Mouse (Mus musculus) liver, embryonic 16.5 days (tissue): ENCODE measurements around the gene Ino80b. TPM values are rescaled to one million over a fixed set of nuclear protein-coding genes. Genes with fewer than 3 reads are reported as not detected.
"Not testable (repeated sequence)": the region's sequence is repeated elsewhere in the genome, so short reads cannot be mapped to it uniquely, and the experiment has no call there.

ENCODE experiments used
- ATAC-seq: fragments of 200-750 bp; cut with Nextera tagmentation; 2 replicates; pipeline ENCODE4 v1.8.0; 2017; ENCODE audit warnings: low read depth, mild to moderate bottlenecking, moderate number of reproducible peaks, moderate library complexity
- H3K27ac ChIP-seq: fragments of 300-500 bp; sonication (generic); 2 replicates; pipeline ENCODE4 v1.5.1; 2014; ENCODE audit warnings: mild to moderate bottlenecking, low read length
- H3K27me3 ChIP-seq: fragments of 300-500 bp; sonication (generic); 2 replicates; pipeline ENCODE4 v1.6.1; 2014; ENCODE audit warnings: low read depth, low read length, mixed read lengths; ENCODE audit not compliant: control insufficient read depth, insufficient read depth
- H3K36me3 ChIP-seq: fragments of 300-500 bp; sonication (generic); 2 replicates; pipeline ENCODE4 v1.6.1; 2014; ENCODE audit warnings: mild to moderate bottlenecking; ENCODE audit not compliant: control insufficient read depth, insufficient read depth
- H3K4me1 ChIP-seq: fragments of 300-500 bp; sonication (generic); 2 replicates; pipeline ENCODE4 v1.6.1; 2014; ENCODE audit warnings: low read depth, low read length, mixed read lengths; ENCODE audit not compliant: control insufficient read depth
- H3K4me2 ChIP-seq: fragments of 300-500 bp; sonication (generic); 2 replicates; pipeline ENCODE4 v1.6.1; 2014; ENCODE audit warnings: low read depth, low read length, mixed read lengths
- H3K4me3 ChIP-seq: fragments of 300-500 bp; sonication (generic); 2 replicates; pipeline ENCODE4 v1.5.1; 2014; ENCODE audit warnings: low read depth, mild to moderate bottlenecking, low read length
- H3K9ac ChIP-seq: fragments of 300-500 bp; sonication (generic); 2 replicates; pipeline ENCODE4 v1.6.1; 2014; ENCODE audit warnings: low read depth, low read length
- H3K9me3 ChIP-seq: fragments of 300-500 bp; sonication (generic); replicated peaks from 2 replicates; pipeline ENCODE4 v1.6.1; 2016; ENCODE audit warnings: low read length; ENCODE audit not compliant: control insufficient read depth
- WGBS: fragments of 180-500 bp; shearing (Covaris S2); extraction: QIAGEN DNeasy Blood & Tissue Kit; methylation state at CpG from one replicate; pipeline ENCODE4 v1.1.7; 2014; ENCODE audit not compliant: insufficient replicate concordance; 5-methylcytosine and 5-hydroxymethylcytosine counted together
- polyA plus RNA-seq: library from polyadenylated mRNA; unstranded; fragments of >200 nt; fragmentation: Nextera tagmentation; extraction: Ambion mirVana; gene quantifications from 2 replicates; pipeline ENCODE4 v1.2.1, GENCODE M21; 2015

The Ino80b gene
- polyA plus RNA-seq, 1 experiment from 2014 or later, result 5.2 TPM

DNA sequence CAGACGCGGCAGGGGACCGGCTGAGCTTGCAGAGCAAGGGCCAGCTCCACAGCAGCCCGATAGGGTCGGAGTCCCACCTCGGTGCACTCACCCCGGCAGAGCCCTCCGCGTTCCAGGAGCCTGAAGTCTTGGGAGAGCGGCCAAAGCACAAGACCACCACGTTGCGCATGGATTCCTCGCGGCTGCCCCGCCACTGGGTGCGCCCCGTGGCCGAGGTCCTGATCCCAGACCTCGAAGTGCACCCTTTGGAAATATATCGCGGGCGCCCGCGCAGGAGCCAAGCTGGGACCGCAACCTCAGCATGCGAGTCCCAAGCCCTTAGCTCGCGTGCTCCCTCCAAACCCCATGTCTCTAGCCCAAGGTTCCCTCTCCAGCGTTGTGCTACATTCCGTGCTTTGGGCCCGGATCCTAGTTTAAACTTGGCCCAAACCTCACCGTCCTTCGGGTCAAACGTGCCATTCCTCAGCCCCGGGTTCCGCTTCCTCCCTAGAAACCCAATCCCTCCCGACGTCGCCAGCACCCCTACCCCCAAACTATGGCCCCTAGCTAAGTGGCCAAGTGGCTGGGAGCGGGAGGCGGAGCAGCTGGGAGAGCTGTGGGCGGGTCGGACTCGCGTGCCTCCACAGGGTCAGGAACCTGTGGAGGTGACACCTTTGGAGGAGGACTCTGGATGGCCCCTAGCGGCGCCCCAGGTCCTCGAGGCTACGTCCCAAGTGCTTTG is 36.9 kb upstream of the Ino80b start:
- Histone ChIP-seq H3K9me3 (no peaks in the 10 kb centered on the region), H3K27ac (no peak overlapping the region), H3K4me1 (peaks cover 18% of the 10 kb centered on the region), H3K4me3 (peak overlapping the region; percentile 50), H3K27me3 (peaks cover 33% of the 10 kb centered on the region), H3K9ac (peak overlapping the region; percentile 26; the same call in 1 of the 2 replicates), H3K36me3 (no peaks in the 10 kb centered on the region), H3K4me2 (peak overlapping the region; percentile 67)
- no peak for ATAC-seq
- WGBS, result 2% methylated on average over 46 of the region's 49 CpGs

DNA sequence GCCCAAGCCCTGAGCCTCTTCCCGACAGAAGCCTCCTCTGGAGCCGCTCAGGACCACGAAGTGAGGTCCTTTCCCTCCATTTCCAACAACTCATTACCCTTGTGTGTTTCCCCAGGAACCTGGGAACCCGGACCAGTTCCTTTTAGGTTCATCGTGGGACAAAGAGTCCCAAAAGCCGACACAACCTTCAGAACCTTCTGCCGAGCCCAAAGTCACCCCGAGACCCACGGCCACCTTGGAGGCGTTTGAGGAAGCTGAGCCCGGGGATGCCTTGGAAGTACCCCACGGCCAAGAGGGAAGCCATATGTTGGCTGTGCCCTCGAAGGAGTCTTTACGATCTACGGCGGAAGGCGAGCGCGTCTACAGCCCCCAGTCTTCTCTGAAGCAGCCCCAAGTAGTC is 36.2 kb upstream of the Ino80b start:
- WGBS, result 7% methylated on average over 19 of the region's 19 CpGs
- H3K4me2 ChIP-seq, result peak overlapping the region; percentile 67
- H3K9me3 ChIP-seq, result no peaks in the 10 kb centered on the region
- H3K27ac ChIP-seq, result no peak overlapping the region
- H3K27me3 ChIP-seq, result peaks cover 33% of the 10 kb centered on the region
- no peak overlapping the region for H3K9ac ChIP-seq
- no peaks in the 10 kb centered on the region for H3K36me3 ChIP-seq
- H3K4me3 ChIP-seq, result peak overlapping the region; percentile 50
- H3K4me1 ChIP-seq, result peaks cover 15% of the 10 kb centered on the region
- no peak for ATAC-seq

DNA sequence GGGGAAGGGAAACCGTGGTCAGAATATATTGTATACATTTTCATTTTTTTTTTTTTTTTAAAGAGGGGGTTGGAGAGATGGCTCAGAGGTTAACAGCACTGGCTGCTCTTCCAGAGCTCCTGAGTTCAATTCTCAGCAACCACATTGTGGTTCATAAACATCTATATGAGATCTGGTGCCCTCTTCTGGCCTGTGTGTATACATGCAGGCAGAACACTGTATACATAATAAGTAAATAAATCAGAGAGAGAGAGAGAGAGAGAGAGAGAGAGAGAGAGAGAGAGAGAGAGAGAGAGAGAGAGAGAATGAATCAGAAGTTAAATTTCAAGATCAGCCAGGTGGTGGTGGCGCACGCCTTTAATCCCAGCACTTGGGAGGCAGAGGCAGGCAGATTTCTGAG is 34.2 kb upstream of the Ino80b start:
- peaks cover 13% of the 10 kb centered on the region for H3K4me1 ChIP-seq
- not testable (repeated sequence) for H3K4me3 ChIP-seq, H3K4me2 ChIP-seq, H3K9ac ChIP-seq, H3K27ac ChIP-seq, H3K9me3 ChIP-seq, H3K36me3 ChIP-seq, ATAC-seq
- peaks cover 48% of the 10 kb centered on the region for H3K27me3 ChIP-seq
- 19% methylated on average over 3 of the region's 3 CpGs for WGBS

DNA sequence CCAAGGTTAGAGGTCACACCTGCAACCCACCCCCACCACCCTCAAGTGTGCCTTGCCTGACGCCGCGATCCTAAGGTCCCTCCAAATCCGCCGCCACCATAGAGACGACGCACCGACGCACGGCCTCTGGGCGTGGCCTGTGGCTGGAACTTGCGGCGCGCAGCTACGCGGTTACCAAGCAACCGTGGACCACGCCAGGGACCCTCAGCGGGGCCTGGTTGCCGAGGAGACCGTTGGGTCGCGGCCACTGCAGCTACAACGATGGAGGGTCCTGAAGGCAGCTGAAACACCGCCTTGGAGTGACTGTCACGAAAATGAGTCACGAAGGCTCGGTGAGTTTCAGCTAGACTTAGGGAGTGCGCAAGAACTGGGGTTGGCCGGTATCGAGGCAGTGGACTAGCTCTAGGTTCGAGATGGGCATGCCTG is 31.0 kb upstream of the Ino80b start, which contains the start of the genes Wdr54 and 1700003E16Rik:
TSS of gene Wdr54 (minus strand) at position 139 of the 426 bp plus-strand sequence.
TSS of gene 1700003E16Rik (plus strand) at position 146 of the 426 bp plus-strand sequence.
- Histone ChIP-seq H3K4me1 (peaks cover 6% of the 10 kb centered on the region), H3K27ac (no peak within 1 kb of the TSS), H3K4me3 (peak within 1 kb of the TSS; percentile 56), H3K27me3 (peaks cover 29% of the 10 kb centered on the region), H3K9me3 (no peaks in the 10 kb centered on the region), H3K36me3 (no peaks in the 10 kb centered on the region), H3K9ac (no peak within 1 kb of the TSS), H3K4me2 (peak within 1 kb of the TSS; percentile 82)
- ATAC-seq, result peak; percentile 52
- 3% methylated on average over 32 of the region's 32 CpGs for WGBS

DNA sequence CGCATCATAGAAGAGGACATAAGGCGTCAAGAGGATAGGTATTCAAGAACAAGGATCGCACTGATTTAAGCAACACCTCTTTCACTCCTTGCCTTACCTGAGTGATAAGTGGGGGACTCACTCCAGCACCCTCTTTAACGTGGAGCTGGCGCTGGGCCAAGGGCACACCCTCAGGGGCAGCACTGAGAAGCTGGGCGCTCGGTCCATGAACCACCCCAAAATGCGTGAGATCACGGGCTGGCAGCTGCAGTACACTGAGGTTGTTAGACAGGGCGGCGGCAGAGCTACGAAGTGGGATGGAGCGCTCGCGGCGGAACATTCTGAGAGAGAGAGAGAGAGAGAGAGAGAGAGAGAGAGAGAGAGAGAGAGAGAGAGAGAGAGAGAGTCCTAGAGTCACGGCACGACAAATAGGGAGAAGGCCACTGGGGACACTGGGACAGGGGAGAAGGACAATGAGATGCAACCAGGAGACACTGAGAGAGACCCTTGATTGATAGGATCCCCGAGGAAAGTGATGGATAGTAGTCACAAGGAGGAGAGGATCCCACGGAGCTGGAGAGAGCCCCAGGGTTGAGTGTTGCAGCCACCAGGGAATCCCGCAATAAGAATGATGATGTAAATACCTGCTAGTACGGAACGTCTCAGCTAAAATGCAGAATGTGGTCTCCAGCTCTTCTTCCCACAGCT is 30.5 kb upstream of the Ino80b start:
- no peak for ATAC-seq
- Histone ChIP-seq H3K4me3 (peak overlapping the region; percentile 56), H3K4me1 (peaks cover 6% of the 10 kb centered on the region), H3K9ac (no peak overlapping the region), H3K36me3 (no peaks in the 10 kb centered on the region), H3K27me3 (peaks cover 24% of the 10 kb centered on the region), H3K9me3 (no peaks in the 10 kb centered on the region), H3K4me2 (peak overlapping the region; percentile 82), H3K27ac (no peak overlapping the region)
- 11% methylated on average over 23 of the region's 23 CpGs for WGBS

DNA sequence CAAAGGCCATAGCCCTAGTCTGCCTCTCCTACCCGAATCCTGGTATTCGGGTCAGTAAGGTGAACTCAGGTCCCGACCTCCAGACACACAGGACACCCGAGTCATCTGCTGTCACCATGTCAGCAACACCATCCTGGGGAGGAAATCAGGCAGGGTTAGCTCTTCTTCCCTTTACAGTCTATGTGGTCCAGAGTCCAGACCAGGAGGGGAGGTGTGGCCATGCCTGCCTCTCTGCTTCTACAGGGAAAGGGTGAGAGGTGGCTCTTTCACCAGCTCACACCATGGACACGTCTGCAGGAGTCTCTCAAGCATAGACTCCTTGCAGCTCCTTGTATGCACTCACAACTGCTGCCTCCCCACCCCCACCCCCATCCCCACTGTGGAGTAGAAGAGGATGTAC is 28.3 kb upstream of the Ino80b start:
- Histone ChIP-seq H3K4me1 (peaks cover 6% of the 10 kb centered on the region), H3K36me3 (no peaks in the 10 kb centered on the region), H3K9me3 (no peaks in the 10 kb centered on the region), H3K4me2 (no peak overlapping the region), H3K27me3 (peaks cover 15% of the 10 kb centered on the region), H3K27ac (no peak overlapping the region), H3K4me3 (no peak overlapping the region), H3K9ac (no peak overlapping the region)
- ATAC-seq, result peak; percentile 42
- 39% methylated on average over 5 of the region's 5 CpGs for WGBS

DNA sequence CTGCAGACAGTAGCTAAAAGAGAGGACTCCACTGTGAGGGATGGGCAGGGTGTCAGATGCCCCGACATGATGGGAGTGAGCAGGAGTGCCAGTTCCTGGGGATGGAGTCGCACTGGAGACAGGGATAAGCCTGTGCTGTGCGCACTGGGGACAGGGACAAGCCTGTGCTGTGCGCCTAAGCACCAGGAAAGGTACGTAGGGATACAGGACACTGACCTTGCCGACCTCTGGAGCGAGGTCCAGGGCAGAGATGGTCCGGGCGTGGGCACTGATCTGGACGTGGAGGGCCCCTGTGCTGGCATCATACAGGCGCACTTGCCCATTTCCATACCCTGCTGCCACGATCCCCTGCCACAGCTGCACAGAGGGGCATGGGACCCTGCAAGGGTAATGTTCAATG is 27.8 kb upstream of the Ino80b start:
- H3K36me3 ChIP-seq, result no peaks in the 10 kb centered on the region
- no peaks in the 10 kb centered on the region for H3K9me3 ChIP-seq
- 0 out of 2 replicates have a peak, but pooled peaks have one; percentile 30 for ATAC-seq
- no peak overlapping the region for H3K27ac ChIP-seq
- H3K4me1 ChIP-seq, result peaks cover 6% of the 10 kb centered on the region
- 72% methylated on average over 12 of the region's 12 CpGs for WGBS
- no peak overlapping the region for H3K4me3 ChIP-seq
- no peak overlapping the region for H3K4me2 ChIP-seq
- H3K9ac ChIP-seq, result no peak overlapping the region
- H3K27me3 ChIP-seq, result peaks cover 15% of the 10 kb centered on the region

DNA sequence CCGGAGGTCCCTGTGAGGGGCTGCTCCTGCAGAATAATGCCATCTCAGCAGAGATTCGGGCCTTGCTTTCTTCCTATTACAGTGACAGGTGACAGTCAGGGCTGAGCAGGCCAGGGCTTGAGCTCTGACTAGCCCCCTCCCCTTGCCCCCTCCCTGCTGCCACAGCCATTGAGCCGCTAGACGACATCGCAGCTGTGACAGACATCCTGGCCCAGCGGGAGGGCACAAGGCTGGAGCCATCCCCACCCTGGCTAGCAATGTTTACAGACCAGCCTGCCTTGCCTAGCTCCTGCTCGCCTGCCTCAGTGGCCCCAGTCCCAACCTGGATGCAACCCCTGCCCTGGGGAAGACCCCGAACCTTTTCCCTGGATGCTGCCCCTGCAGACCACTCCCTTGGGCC is 26.5 kb upstream of the Ino80b start:
- Histone ChIP-seq H3K4me1 (peaks cover 6% of the 10 kb centered on the region), H3K4me3 (no peak overlapping the region), H3K9me3 (no peaks in the 10 kb centered on the region), H3K9ac (no peak overlapping the region), H3K4me2 (no peak overlapping the region), H3K27ac (no peak overlapping the region), H3K27me3 (peaks cover 15% of the 10 kb centered on the region), H3K36me3 (no peaks in the 10 kb centered on the region)
- WGBS, result 35% methylated on average over 8 of the region's 8 CpGs
- no peak for ATAC-seq

DNA sequence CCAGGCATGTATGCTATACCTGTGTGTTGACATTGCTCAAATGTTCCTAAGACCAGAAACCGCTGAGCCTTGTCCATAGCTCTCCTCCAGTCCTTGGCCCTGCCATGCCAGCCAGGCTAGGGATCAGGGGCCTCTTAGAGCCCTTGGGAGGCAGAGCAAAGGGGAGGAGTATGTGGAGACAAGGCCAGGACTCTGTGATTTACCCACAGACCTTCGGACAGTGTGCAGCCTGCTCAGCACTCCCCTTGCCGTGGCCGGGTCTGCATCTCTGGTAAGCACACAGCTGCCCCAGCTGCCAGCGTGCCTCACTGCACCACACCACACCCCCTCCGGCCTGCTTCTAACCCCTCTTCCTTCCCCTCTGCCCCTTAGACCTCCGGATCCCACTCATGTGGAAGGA is 22.0 kb upstream of the Ino80b start:
- 45% methylated on average over 7 of the region's 7 CpGs for WGBS
- Histone ChIP-seq H3K4me2 (no peak overlapping the region), H3K4me3 (no peak overlapping the region), H3K9me3 (no peaks in the 10 kb centered on the region), H3K27ac (no peak overlapping the region), H3K36me3 (no peaks in the 10 kb centered on the region), H3K27me3 (peaks cover 7% of the 10 kb centered on the region), H3K4me1 (no peaks in the 10 kb centered on the region), H3K9ac (no peak overlapping the region)
- ATAC-seq, result no peak
